Mouse (Mus musculus) kidney, postnatal 0 days (tissue): ENCODE data around the gene Rhov. TPM values are rescaled to one million over a fixed set of nuclear protein-coding genes. Genes with fewer than 3 reads are reported as not detected.

Experiments used
- ATAC-seq: fragments of 200-750 bp; cut with Nextera tagmentation; replicated peaks from 2 replicates; pipeline ENCODE4 v1.8.0; 2017; ENCODE audit warnings: low read depth, moderate number of reproducible peaks, moderate TSS enrichment, moderate library complexity; ENCODE audit not compliant: low FRiP score
- DNase-seq: peaks from one replicate; pipeline ENCODE4 v3.0.0-alpha.2; 2016; ENCODE audit warnings: low spot score
- H3K27ac ChIP-seq: fragments of 300-500 bp; sonication (generic); 2 replicates; pipeline ENCODE4 v1.5.1; 2014; ENCODE audit warnings: mild to moderate bottlenecking
- H3K27me3 ChIP-seq: fragments of 300-500 bp; sonication (generic); 2 replicates; pipeline ENCODE4 v1.6.1; 2014; ENCODE audit warnings: low read length, mixed read lengths; ENCODE audit not compliant: insufficient read depth
- H3K36me3 ChIP-seq: fragments of 300-500 bp; sonication (generic); 2 replicates; pipeline ENCODE4 v1.6.1; 2014; ENCODE audit warnings: low read length, mixed read lengths; ENCODE audit not compliant: insufficient read depth
- H3K4me1 ChIP-seq: fragments of 300-500 bp; sonication (generic); replicated peaks from 2 replicates; pipeline ENCODE4 v1.6.1; 2014; ENCODE audit warnings: antibody characterized with exemption, low read length, mixed read lengths; ENCODE audit not compliant: insufficient read depth
- H3K4me2 ChIP-seq: fragments of 300-500 bp; sonication (generic); 2 replicates; pipeline ENCODE4 v1.6.1; 2014; ENCODE audit warnings: mild to moderate bottlenecking, low read length, moderate library complexity, mixed read lengths
- H3K4me3 ChIP-seq: fragments of 300-500 bp; sonication (generic); replicated peaks from 2 replicates; pipeline ENCODE4 v1.5.1; 2014; ENCODE audit warnings: low read depth, low read length
- H3K9ac ChIP-seq: fragments of 300-500 bp; sonication (generic); 2 replicates; pipeline ENCODE4 v1.6.1; 2014; ENCODE audit warnings: low read depth, low read length
- H3K9me3 ChIP-seq: fragments of 300-500 bp; sonication (generic); replicated peaks from 2 replicates; pipeline ENCODE4 v1.6.1; 2016; ENCODE audit warnings: low read length, inconsistent platforms, mixed read lengths
- CTCF ChIP-seq: IDR thresholded peaks from 2 replicates; pipeline ENCODE4 v1.5.1; 2016; ENCODE audit warnings: antibody characterized with exemption, low read depth, mild to moderate bottlenecking, moderate library complexity
- WGBS: fragments of 180-500 bp; shearing (Covaris S2); extraction: QIAGEN DNeasy Blood & Tissue Kit; methylation state at CpG from one replicate; pipeline ENCODE4 v1.1.7; 2014; 5-methylcytosine and 5-hydroxymethylcytosine counted together
- polyA plus RNA-seq: library from polyadenylated mRNA; unstranded; fragments of >200 nt; fragmentation: Nextera tagmentation; extraction: Ambion mirVana; gene quantifications from 2 replicates; pipeline ENCODE4 v1.2.1, GENCODE M21; 2015

Rhov gene
- polyA plus RNA-seq, 1 experiment from 2014 or later, result 3.5 TPM

GRCm38 (mm10) chr2:119261326-119261725, 9.7 kb downstream of the Rhov start:
- 44% methylated on average over 2 of the region's 2 CpGs for WGBS
- DNase-seq (no peak), ATAC-seq (no peak)
- Histone ChIP-seq H3K4me3 (no peak overlapping the region), H3K9me3 (no peaks in the 10 kb centered on the region), H3K27ac (no peak overlapping the region), H3K36me3 (no peaks in the 10 kb centered on the region), H3K27me3 (no peaks in the 10 kb centered on the region), H3K9ac (no peak overlapping the region), H3K4me2 (no peak overlapping the region), H3K4me1 (no peaks in the 10 kb centered on the region)
- TF ChIP-seq CTCF, result no peak

GRCm38 (mm10) chr2:119260518-119260917, 10.6 kb downstream of the Rhov start:
- 76% methylated on average over 1 of the region's 1 CpGs for WGBS

DNA sequence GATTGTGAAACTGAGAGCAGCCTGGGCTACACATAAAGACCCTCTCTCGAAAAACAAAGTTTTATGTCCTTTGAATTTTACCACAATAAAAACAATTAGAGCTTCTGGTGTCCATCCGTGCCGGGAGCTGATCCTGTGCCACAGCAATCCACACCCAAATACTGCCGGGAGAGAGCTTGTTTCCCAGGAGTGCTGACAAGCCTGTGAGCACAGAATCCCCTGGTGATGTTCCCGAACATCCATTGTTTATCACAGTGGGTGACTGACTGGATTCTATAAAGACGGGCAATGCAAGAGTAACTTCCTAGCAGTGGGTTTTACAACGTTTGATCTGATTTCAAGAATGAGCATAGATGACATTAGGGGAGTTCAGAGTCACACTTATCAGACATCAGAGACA, 16.1 kb downstream of the Rhov start:
- no peak overlapping the region for H3K4me3 ChIP-seq
- no peak overlapping the region for H3K4me2 ChIP-seq
- 15% methylated on average over 7 of the region's 7 CpGs for WGBS

More at GRCm38 (mm10) chr2:119260518-119260917, 10.6 kb downstream of the Rhov start:
- H3K9me3 ChIP-seq, result no peaks in the 10 kb centered on the region
- no peaks in the 10 kb centered on the region for H3K36me3 ChIP-seq
- no peak overlapping the region for H3K9ac ChIP-seq
- H3K27me3 ChIP-seq, result no peaks in the 10 kb centered on the region; the same call in 1 of the 2 replicates
- no peaks in the 10 kb centered on the region for H3K4me1 ChIP-seq
- DNase-seq, result no peak
- no peak overlapping the region for H3K27ac ChIP-seq
- no peak for ATAC-seq
- no peak overlapping the region for H3K4me3 ChIP-seq
- TF ChIP-seq CTCF, result no peak
- no peak overlapping the region for H3K4me2 ChIP-seq

DNA sequence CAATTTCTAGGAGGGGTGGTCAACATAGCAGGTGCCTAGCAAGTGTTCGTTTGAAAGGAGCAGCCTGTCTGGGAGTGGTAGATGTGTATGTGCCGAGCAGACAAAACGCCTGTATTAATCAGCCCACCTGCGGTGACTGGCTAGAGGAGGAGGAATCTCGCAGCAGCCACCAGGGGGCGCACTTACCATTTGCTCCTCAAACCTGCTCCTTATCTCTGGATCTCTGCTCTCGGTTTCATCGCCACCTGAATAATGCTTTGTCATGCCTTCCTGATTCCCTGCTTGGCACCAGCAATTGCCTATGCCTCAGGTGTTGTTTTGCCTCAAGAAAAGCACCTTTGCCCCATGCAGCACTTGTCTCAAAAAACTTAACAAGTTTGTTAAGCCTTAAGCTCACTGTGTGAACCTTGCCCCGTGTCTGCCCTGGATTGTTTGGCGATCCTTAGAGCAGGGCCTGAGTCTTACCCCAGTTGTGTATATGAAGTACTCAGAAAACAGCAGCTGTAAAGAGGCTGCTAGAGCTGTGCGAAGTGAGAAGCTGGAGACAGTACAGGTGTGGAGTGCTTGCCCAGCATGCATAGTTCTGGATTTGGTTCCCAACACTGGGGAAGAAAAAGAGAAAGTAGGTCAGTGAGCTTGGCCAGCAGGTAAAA, 20.1 kb downstream of the Rhov start:
- 16% methylated on average over 11 of the region's 11 CpGs for WGBS
- no peak overlapping the region for H3K4me2 ChIP-seq
- ATAC-seq, result peak; percentile 62

More for the DNA sequence above, 16.1 kb downstream of the Rhov start:
- ATAC-seq (no peak), DNase-seq (no peak)
- no peak overlapping the region for H3K27ac ChIP-seq
- H3K27me3 ChIP-seq, result no peaks in the 10 kb centered on the region; the same call in 1 of the 2 replicates
- no peaks in the 10 kb centered on the region for H3K4me1 ChIP-seq
- H3K9me3 ChIP-seq, result no peaks in the 10 kb centered on the region
- H3K36me3 ChIP-seq, result no peaks in the 10 kb centered on the region
- no peak for TF ChIP-seq CTCF
- no peak overlapping the region for H3K9ac ChIP-seq

GRCm38 (mm10) chr2:119250377-119250776, 20.7 kb downstream of the Rhov start:
- Histone ChIP-seq H3K27me3 (no peaks in the 10 kb centered on the region; the same call in 1 of the 2 replicates), H3K4me1 (no peaks in the 10 kb centered on the region), H3K4me2 (no peak overlapping the region), H3K9ac (no peak overlapping the region), H3K4me3 (no peak overlapping the region), H3K27ac (peak overlapping the region; percentile 50; the same call in 1 of the 2 replicates), H3K9me3 (no peaks in the 10 kb centered on the region), H3K36me3 (no peaks in the 10 kb centered on the region)
- WGBS, result 60% methylated on average over 5 of the region's 5 CpGs
- ATAC-seq (no peak), DNase-seq (no peak)
- TF ChIP-seq CTCF, result no peak

More for the DNA sequence above, 20.1 kb downstream of the Rhov start:
- no peaks in the 10 kb centered on the region for H3K36me3 ChIP-seq
- H3K27me3 ChIP-seq, result no peaks in the 10 kb centered on the region; the same call in 1 of the 2 replicates
- no peak overlapping the region for H3K4me3 ChIP-seq
- H3K9ac ChIP-seq, result no peak overlapping the region
- H3K9me3 ChIP-seq, result no peaks in the 10 kb centered on the region
- H3K4me1 ChIP-seq, result no peaks in the 10 kb centered on the region
- peak overlapping the region; percentile 50; the same call in 1 of the 2 replicates for H3K27ac ChIP-seq
- peak; percentile 87 for DNase-seq
- TF ChIP-seq CTCF, result peak; percentile 99

GRCm38 (mm10) chr2:119249592-119250061, 21.4 kb downstream of the Rhov start:
- TF ChIP-seq CTCF, result no peak
- 70% methylated on average over 4 of the region's 4 CpGs for WGBS
- H3K9me3 ChIP-seq, result no peaks in the 10 kb centered on the region
- H3K9ac ChIP-seq, result 0 out of 2 replicates have a peak overlapping the region, but pooled peaks have one; percentile 4
- no peak overlapping the region for H3K27ac ChIP-seq
- no peak overlapping the region for H3K4me2 ChIP-seq
- no peak overlapping the region for H3K4me3 ChIP-seq
- H3K4me1 ChIP-seq, result no peaks in the 10 kb centered on the region
- ATAC-seq, result peak; percentile 56
- DNase-seq, result no peak
- no peaks in the 10 kb centered on the region for H3K36me3 ChIP-seq
- H3K27me3 ChIP-seq, result no peaks in the 10 kb centered on the region
